Mouse (Mus musculus) hindbrain, embryonic 14.5 days (tissue): ENCODE measurements at regions not wholly inside any gene's neighbourhood (a gene's known extent, or its start where the extent isn't known, plus 50 kb on each side); places are given as distances from the start of the nearest gene placed in this dataset.

Source experiments
- ATAC-seq: fragments of 200-750 bp; cut with Nextera tagmentation; 2 replicates; pipeline ENCODE4 v1.8.0; 2017; ENCODE audit warnings: moderate number of reproducible peaks, mild to moderate bottlenecking, moderate TSS enrichment, moderate library complexity; ENCODE audit not compliant: low FRiP score
- DNase-seq: peaks from one replicate; pipeline ENCODE4 v3.0.0-alpha.2; 2015; ENCODE audit warnings: low spot score
- H3K27ac ChIP-seq: fragments of 300-500 bp; sonication (generic); 2 replicates; pipeline ENCODE4 v1.5.1; 2014; ENCODE audit warnings: mild to moderate bottlenecking, moderate library complexity
- H3K27me3 ChIP-seq: fragments of 300-500 bp; sonication (generic); 2 replicates; pipeline ENCODE4 v1.6.1; 2014; ENCODE audit warnings: mild to moderate bottlenecking, low read length, mixed read lengths; ENCODE audit not compliant: control insufficient read depth, insufficient read depth
- H3K36me3 ChIP-seq: fragments of 300-500 bp; sonication (generic); replicated peaks from 2 replicates; pipeline ENCODE4 v1.6.1; 2014; ENCODE audit not compliant: control insufficient read depth, insufficient read depth
- H3K4me1 ChIP-seq: fragments of 300-500 bp; sonication (generic); replicated peaks from 2 replicates; pipeline ENCODE4 v1.6.1; 2014; ENCODE audit warnings: antibody characterized with exemption, low read length, mixed read lengths; ENCODE audit not compliant: control insufficient read depth, insufficient read depth
- H3K4me2 ChIP-seq: fragments of 300-500 bp; sonication (generic); replicated peaks from 2 replicates; pipeline ENCODE4 v1.6.1; 2014; ENCODE audit warnings: mild to moderate bottlenecking, moderate library complexity
- H3K4me3 ChIP-seq: fragments of 300-500 bp; sonication (generic); replicated peaks from 2 replicates; pipeline ENCODE4 v1.5.1; 2014; ENCODE audit warnings: mild to moderate bottlenecking, low read length
- H3K9ac ChIP-seq: fragments of 300-500 bp; sonication (generic); 2 replicates; pipeline ENCODE4 v1.6.1; 2014
- H3K9me3 ChIP-seq: fragments of 300-500 bp; sonication (generic); 2 replicates; pipeline ENCODE4 v1.6.1; 2016; ENCODE audit warnings: low read length; ENCODE audit not compliant: control insufficient read depth
- WGBS: fragments of 180-500 bp; shearing (Covaris S2); extraction: QIAGEN DNeasy Blood & Tissue Kit; methylation state at CpG from one replicate; pipeline ENCODE4 v1.1.7; 2014; 5-methylcytosine and 5-hydroxymethylcytosine counted together

- no peaks in the 10 kb centered on the region for H3K9me3 ChIP-seq
- H3K4me1 ChIP-seq: peaks cover 18% of the 10 kb centered on the region
- no peak overlapping the region for H3K4me3 ChIP-seq
- no peaks in the 10 kb centered on the region for H3K27me3 ChIP-seq
- WGBS: 80% methylated on average over 10 of the region's 10 CpGs
- ATAC-seq: no peak
- H3K9ac ChIP-seq: no peak overlapping the region
- no peak for DNase-seq
- peak overlapping the region; percentile 21; the same call in 1 of the 2 replicates for H3K27ac ChIP-seq
- H3K4me2 ChIP-seq: no peak overlapping the region
- no peaks in the 10 kb centered on the region for H3K36me3 ChIP-seq
Measured at GRCm38 (mm10) chr9:101458306-101458946, 206.8 kb upstream of the Ppp2r3a start.

- H3K36me3 ChIP-seq: no peaks in the 10 kb centered on the region
- no peaks in the 10 kb centered on the region for H3K27me3 ChIP-seq
- no peak for DNase-seq
- 85% methylated on average over 2 of the region's 2 CpGs for WGBS
- no peak for ATAC-seq
- H3K4me1 ChIP-seq: no peaks in the 10 kb centered on the region
- H3K27ac ChIP-seq: no peak overlapping the region
- no peaks in the 10 kb centered on the region for H3K9me3 ChIP-seq
- H3K9ac ChIP-seq: no peak overlapping the region
- H3K4me2 ChIP-seq: no peak overlapping the region
- no peak overlapping the region for H3K4me3 ChIP-seq
Measured at GRCm38 (mm10) chr9:101446316-101446715, 194.7 kb upstream of the Ppp2r3a start.

- Histone ChIP-seq H3K27ac (no peak overlapping the region), H3K27me3 (no peaks in the 10 kb centered on the region), H3K36me3 (no peaks in the 10 kb centered on the region), H3K4me3 (no peak overlapping the region), H3K4me2 (no peak overlapping the region), H3K9ac (no peak overlapping the region), H3K4me1 (no peaks in the 10 kb centered on the region), H3K9me3 (no peaks in the 10 kb centered on the region)
- ATAC-seq: no peak
- no peak for DNase-seq
- 85% methylated on average over 5 of the region's 5 CpGs for WGBS
Measured at GRCm38 (mm10) chr9:101445764-101446163, 194.2 kb upstream of the Ppp2r3a start.

- no peak overlapping the region for H3K9ac ChIP-seq
- H3K4me3 ChIP-seq: no peak overlapping the region
- H3K4me1 ChIP-seq: no peaks in the 10 kb centered on the region
- ATAC-seq: no peak
- no peaks in the 10 kb centered on the region for H3K27me3 ChIP-seq
- H3K4me2 ChIP-seq: no peak overlapping the region
- H3K9me3 ChIP-seq: no peaks in the 10 kb centered on the region
- DNase-seq: no peak
- no peak overlapping the region for H3K27ac ChIP-seq
- H3K36me3 ChIP-seq: no peaks in the 10 kb centered on the region
- WGBS: 95% methylated on average over 1 of the region's 1 CpGs
Measured at GRCm38 (mm10) chr9:101445293-101445692, 193.7 kb upstream of the Ppp2r3a start.

GRCm38 (mm10) chr9:101439856-101440255, 188.3 kb upstream of the Ppp2r3a start:
- Histone ChIP-seq H3K9me3 (no peaks in the 10 kb centered on the region), H3K36me3 (no peaks in the 10 kb centered on the region), H3K4me1 (no peaks in the 10 kb centered on the region), H3K4me2 (no peak overlapping the region), H3K9ac (no peak overlapping the region), H3K4me3 (no peak overlapping the region), H3K27ac (no peak overlapping the region), H3K27me3 (no peaks in the 10 kb centered on the region)
- 79% methylated on average over 6 of the region's 6 CpGs for WGBS
- ATAC-seq (no peak), DNase-seq (no peak)

- DNase-seq: no peak
- Histone ChIP-seq H3K9me3 (no peaks in the 10 kb centered on the region), H3K4me2 (no peak overlapping the region), H3K36me3 (no peaks in the 10 kb centered on the region), H3K27ac (no peak overlapping the region), H3K27me3 (no peaks in the 10 kb centered on the region), H3K4me3 (no peak overlapping the region), H3K9ac (no peak overlapping the region), H3K4me1 (no peaks in the 10 kb centered on the region)
- 69% methylated on average over 12 of the region's 12 CpGs for WGBS
- no peak for ATAC-seq
Measured at GRCm38 (mm10) chr9:101438564-101439180, 187.1 kb upstream of the Ppp2r3a start.

- H3K4me2 ChIP-seq: no peak overlapping the region
- no peaks in the 10 kb centered on the region for H3K9me3 ChIP-seq
- H3K27ac ChIP-seq: no peak overlapping the region
- peaks cover 7% of the 10 kb centered on the region; the same call in 1 of the 2 replicates for H3K4me1 ChIP-seq
- H3K36me3 ChIP-seq: no peaks in the 10 kb centered on the region
- no peak overlapping the region for H3K4me3 ChIP-seq
- ATAC-seq (no peak), DNase-seq (no peak)
- H3K9ac ChIP-seq: no peak overlapping the region
- 53% methylated on average over 12 of the region's 12 CpGs for WGBS
- H3K27me3 ChIP-seq: no peaks in the 10 kb centered on the region
Measured at GRCm38 (mm10) chr9:101424974-101425670, 173.5 kb upstream of the Ppp2r3a start.

- Histone ChIP-seq H3K9me3 (no peaks in the 10 kb centered on the region), H3K27me3 (no peaks in the 10 kb centered on the region), H3K4me1 (peaks cover 7% of the 10 kb centered on the region; the same call in 1 of the 2 replicates), H3K36me3 (no peaks in the 10 kb centered on the region), H3K4me3 (no peak overlapping the region), H3K4me2 (no peak overlapping the region), H3K27ac (no peak overlapping the region), H3K9ac (no peak overlapping the region)
- ATAC-seq (no peak), DNase-seq (no peak)
- WGBS: 85% methylated on average over 5 of the region's 5 CpGs
Measured at GRCm38 (mm10) chr9:101423041-101423440, 171.4 kb upstream of the Ppp2r3a start.

- ATAC-seq (no peak), DNase-seq (no peak)
- Histone ChIP-seq H3K36me3 (no peaks in the 10 kb centered on the region), H3K27me3 (no peaks in the 10 kb centered on the region), H3K4me1 (peaks cover 7% of the 10 kb centered on the region; the same call in 1 of the 2 replicates), H3K27ac (no peak overlapping the region), H3K4me2 (no peak overlapping the region), H3K4me3 (no peak overlapping the region), H3K9me3 (no peaks in the 10 kb centered on the region), H3K9ac (no peak overlapping the region)
- 80% methylated on average over 11 of the region's 11 CpGs for WGBS
Measured at GRCm38 (mm10) chr9:101422006-101422405, 170.4 kb upstream of the Ppp2r3a start.
